Mouse (Mus musculus): Measurements from ENCODE around the gene Mak. TPM values are rescaled to one million over a fixed set of nuclear protein-coding genes. Genes with fewer than 3 reads are reported as not detected.

The Mak gene
- total and polyA plus RNA-seq, 2 experiments from 2014 or later: 1.9 to 2.3 TPM

- Histone ChIP-seq H3K4me2 (ENCODE audit: low read depth) (no peak overlapping the region), H3K4me1 (ENCODE audit: insufficient read depth) (peaks cover 2% of the 10 kb centered on the region), H3K27ac (ENCODE audit: low read depth, low read length) (no peak overlapping the region), H3K4me3 (ENCODE audit: low read depth, low read length) (no peak overlapping the region), H3K36me3 (ENCODE audit: insufficient read depth) (peaks cover 7% of the 10 kb centered on the region; the same call in 1 of the 2 replicates), H3K9ac (no peak overlapping the region), H3K27me3 (ENCODE audit: insufficient read depth, low read length) (no peaks in the 10 kb centered on the region), H3K9me3 (ENCODE audit: low read length) (no peaks in the 10 kb centered on the region)
- WGBS: 64% methylated on average over 13 of the region's 13 CpGs
- TF ChIP-seq CTCF (IDR thresholded peaks at IDR 0.05; ENCODE audit: low read depth): no peak
- no peak for ATAC-seq
- no peak for DNase-seq
Measured at GRCm38 (mm10) chr13:41022099-41022498, 57.4 kb downstream of the Mak start.

DNA sequence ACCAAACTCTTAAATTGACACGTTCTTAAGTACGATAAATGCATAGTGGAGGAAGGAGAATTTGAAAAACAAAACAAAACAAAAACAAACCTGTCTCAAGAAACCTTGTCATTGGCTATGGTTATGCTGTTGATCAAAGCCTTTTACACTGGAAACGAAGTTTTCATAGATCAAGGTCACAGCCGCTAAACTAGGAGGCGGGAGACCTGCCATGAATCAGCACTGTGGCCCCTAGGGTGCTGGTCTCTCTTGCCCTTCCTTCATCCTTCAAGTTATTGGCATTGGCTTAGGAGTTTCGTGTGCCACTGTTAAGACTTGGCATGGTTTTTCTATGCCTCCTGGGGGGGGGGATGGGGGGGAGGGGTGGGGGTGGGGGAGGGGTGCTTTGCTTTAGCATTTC is 57.9 kb downstream of the Mak start:
- ATAC-seq: no peak
- WGBS: 86% methylated on average over 6 of the region's 6 CpGs
- peaks cover 6% of the 10 kb centered on the region for H3K4me1 ChIP-seq (ENCODE audit: insufficient read depth)

DNA sequence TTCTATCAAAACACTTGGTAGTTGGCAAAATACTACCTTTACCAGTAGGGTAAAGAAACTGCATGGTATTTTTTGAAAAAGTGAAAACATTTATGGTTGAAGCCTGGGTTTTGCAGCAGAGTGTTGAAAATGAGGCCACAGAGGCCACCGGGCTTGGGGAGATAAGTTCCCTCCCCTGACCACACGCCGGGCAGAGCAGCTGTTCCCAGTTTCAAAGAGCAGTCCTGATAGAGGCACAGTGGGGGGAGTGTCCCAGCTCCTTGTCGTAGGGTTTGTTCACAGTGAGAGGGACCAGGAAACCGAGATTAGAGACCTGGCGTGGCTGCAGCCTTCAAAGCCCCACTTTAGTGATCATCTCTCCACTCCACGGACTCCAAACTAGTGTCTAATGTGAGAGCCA is 59.0 kb downstream of the Mak start:
- Histone ChIP-seq H3K4me1 (ENCODE audit: insufficient read depth) (peaks cover 8% of the 10 kb centered on the region), H3K9me3 (ENCODE audit: low read length) (no peaks in the 10 kb centered on the region), H3K27ac (ENCODE audit: low read depth, low read length) (no peak overlapping the region), H3K4me2 (ENCODE audit: low read depth) (no peak overlapping the region), H3K27me3 (ENCODE audit: insufficient read depth, low read length) (no peaks in the 10 kb centered on the region), H3K9ac (no peak overlapping the region), H3K36me3 (ENCODE audit: insufficient read depth) (peaks cover 7% of the 10 kb centered on the region; the same call in 1 of the 2 replicates), H3K4me3 (ENCODE audit: low read depth, low read length) (no peak overlapping the region)
- DNase-seq (no peak), ATAC-seq (no peak)
- 83% methylated on average over 7 of the region's 7 CpGs for WGBS
- no peak for TF ChIP-seq CTCF (IDR thresholded peaks at IDR 0.05; ENCODE audit: low read depth)

More for the DNA sequence above, 57.9 kb downstream of the Mak start:
- no peak overlapping the region for H3K9ac ChIP-seq
- no peak overlapping the region for H3K27ac ChIP-seq (ENCODE audit: low read depth, low read length)
- no peak overlapping the region for H3K4me3 ChIP-seq (ENCODE audit: low read depth, low read length)
- no peak overlapping the region for H3K4me2 ChIP-seq (ENCODE audit: low read depth)
- no peaks in the 10 kb centered on the region for H3K9me3 ChIP-seq (ENCODE audit: low read length)
- no peaks in the 10 kb centered on the region for H3K27me3 ChIP-seq (ENCODE audit: insufficient read depth, low read length)
- H3K36me3 ChIP-seq (ENCODE audit: insufficient read depth): peaks cover 7% of the 10 kb centered on the region; the same call in 1 of the 2 replicates
- TF ChIP-seq CTCF (IDR thresholded peaks at IDR 0.05; ENCODE audit: low read depth): no peak
- DNase-seq: no peak

- Histone ChIP-seq H3K4me1 (ENCODE audit: insufficient read depth) (peaks cover 9% of the 10 kb centered on the region), H3K4me2 (ENCODE audit: low read depth) (no peak overlapping the region), H3K27me3 (ENCODE audit: insufficient read depth, low read length) (no peaks in the 10 kb centered on the region), H3K9ac (no peak overlapping the region), H3K4me3 (ENCODE audit: low read depth, low read length) (no peak overlapping the region), H3K9me3 (ENCODE audit: low read length) (no peaks in the 10 kb centered on the region), H3K27ac (ENCODE audit: low read depth, low read length) (no peak overlapping the region), H3K36me3 (ENCODE audit: insufficient read depth) (peaks cover 8% of the 10 kb centered on the region)
- 96% methylated on average over 13 of the region's 13 CpGs for WGBS
- no peak for TF ChIP-seq CTCF (IDR thresholded peaks at IDR 0.05; ENCODE audit: low read depth)
- DNase-seq: no peak
- ATAC-seq: no peak
Measured at GRCm38 (mm10) chr13:41018756-41019591, 60.5 kb downstream of the Mak start.

DNA sequence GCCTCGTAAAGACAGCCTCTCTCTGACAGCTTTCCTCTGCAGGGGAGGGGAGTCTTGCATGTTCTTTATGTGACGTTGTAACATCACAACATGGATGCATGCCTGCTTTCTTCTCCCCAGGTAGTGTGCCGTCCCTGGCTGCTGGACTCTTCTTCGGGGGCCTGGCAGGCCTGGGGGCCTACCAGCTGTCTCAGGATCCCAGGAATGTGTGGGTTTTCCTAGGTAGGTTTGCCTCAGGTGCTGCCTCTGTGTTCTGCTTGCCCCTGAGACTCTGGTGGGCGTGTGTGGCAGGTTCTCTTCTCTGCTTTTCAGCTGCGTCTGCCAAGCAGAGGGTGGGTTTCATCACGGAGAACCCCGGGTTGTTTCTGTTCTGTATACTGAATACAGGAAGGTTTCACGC is 61.3 kb downstream of the Mak start:
- H3K27me3 ChIP-seq (ENCODE audit: insufficient read depth, low read length): no peaks in the 10 kb centered on the region
- WGBS: 95% methylated on average over 9 of the region's 9 CpGs
- H3K27ac ChIP-seq (ENCODE audit: low read depth, low read length): no peak overlapping the region
- no peak for DNase-seq
- peaks cover 9% of the 10 kb centered on the region for H3K4me1 ChIP-seq (ENCODE audit: insufficient read depth)
- no peak overlapping the region for H3K4me3 ChIP-seq (ENCODE audit: low read depth, low read length)
- H3K9ac ChIP-seq: no peak overlapping the region
- no peaks in the 10 kb centered on the region for H3K9me3 ChIP-seq (ENCODE audit: low read length)
- H3K36me3 ChIP-seq (ENCODE audit: insufficient read depth): peaks cover 12% of the 10 kb centered on the region
- ATAC-seq: no peak
- no peak for TF ChIP-seq CTCF (IDR thresholded peaks at IDR 0.05; ENCODE audit: low read depth)
- H3K4me2 ChIP-seq (ENCODE audit: low read depth): no peak overlapping the region

- Histone ChIP-seq H3K36me3 (ENCODE audit: insufficient read depth) (peaks cover 16% of the 10 kb centered on the region), H3K4me2 (ENCODE audit: low read depth) (no peak overlapping the region), H3K9ac (no peak overlapping the region), H3K9me3 (ENCODE audit: low read length) (no peaks in the 10 kb centered on the region), H3K4me1 (ENCODE audit: insufficient read depth) (peaks cover 9% of the 10 kb centered on the region), H3K27me3 (ENCODE audit: insufficient read depth, low read length) (no peaks in the 10 kb centered on the region), H3K4me3 (ENCODE audit: low read depth, low read length) (no peak overlapping the region), H3K27ac (ENCODE audit: low read depth, low read length) (no peak overlapping the region)
- TF ChIP-seq CTCF (IDR thresholded peaks at IDR 0.05; ENCODE audit: low read depth): no peak
- no peak for ATAC-seq
- DNase-seq: no peak
- 81% methylated on average over 4 of the region's 4 CpGs for whole genome bisulfite sequencing
Measured at GRCm38 (mm10) chr13:41017832-41018231, 61.7 kb downstream of the Mak start.

GRCm38 (mm10) chr13:41016797-41017405 is 62.6 kb downstream of the Mak start:
- Histone ChIP-seq H3K4me2 (ENCODE audit: low read depth) (peak overlapping the region; percentile 65), H3K36me3 (ENCODE audit: insufficient read depth) (peaks cover 25% of the 10 kb centered on the region), H3K4me1 (ENCODE audit: insufficient read depth) (peaks cover 9% of the 10 kb centered on the region), H3K27me3 (ENCODE audit: insufficient read depth, low read length) (no peaks in the 10 kb centered on the region), H3K9ac (peak overlapping the region; percentile 46), H3K4me3 (ENCODE audit: low read depth, low read length) (peak overlapping the region; percentile 60), H3K9me3 (ENCODE audit: low read length) (no peaks in the 10 kb centered on the region), H3K27ac (ENCODE audit: low read depth, low read length) (0 out of 2 replicates have a peak overlapping the region, but pooled peaks have one; percentile 77)
- ATAC-seq: no peak
- no peak for TF ChIP-seq CTCF (IDR thresholded peaks at IDR 0.05; ENCODE audit: low read depth)
- DNase-seq: peak; percentile 4
- WGBS: 36% methylated on average over 12 of the region's 12 CpGs

Measured in forebrain, postnatal 0 days (tissue).